Mouse (Mus musculus) myocyte (in vitro differentiated cells): ENCODE results near the gene Lypd6b. TPM values are rescaled to one million over a fixed set of nuclear protein-coding genes. Genes with fewer than 3 reads are reported as not detected.

Experiments used
- H3K27me3 ChIP-seq: one replicate; pipeline ENCODE4 v1.6.1; 2011; ENCODE audit not compliant: control insufficient read depth, insufficient read depth, insufficient read length
- H3K36me3 ChIP-seq: one replicate; pipeline ENCODE4 v1.6.1; 2011; ENCODE audit not compliant: control insufficient read depth, insufficient read depth
- H3K4me2 ChIP-seq: one replicate; pipeline ENCODE4 v1.6.1; 2011; ENCODE audit warnings: low read depth, control low read depth
- H3K4me3 ChIP-seq: one replicate; pipeline ENCODE4 v1.5.1; 2011; ENCODE audit warnings: mild to moderate bottlenecking, control low read depth, moderate library complexity
- H3K79me2 ChIP-seq: one replicate; pipeline ENCODE4 v1.6.1; 2011; ENCODE audit not compliant: control insufficient read depth, insufficient read depth
- H3ac ChIP-seq: one replicate; pipeline ENCODE4 v1.6.1; 2011; ENCODE audit not compliant: control insufficient read depth, insufficient read length
- CEBPB ChIP-seq: IDR thresholded peaks from 2 replicates; pipeline ENCODE4 v1.6.1; 2011; ENCODE audit warnings: mild to moderate bottlenecking, moderate library complexity; ENCODE audit not compliant: poor library complexity, insufficient read depth, severe bottlenecking
- E2F4 ChIP-seq: IDR thresholded peaks from one replicate; pipeline ENCODE4 v1.6.1; 2011; ENCODE audit warnings: mild to moderate bottlenecking, control low read depth, moderate library complexity; ENCODE audit not compliant: insufficient read depth
- MAX ChIP-seq: IDR thresholded peaks from one replicate; pipeline ENCODE4 v1.6.1; 2011; ENCODE audit warnings: low read depth, mild to moderate bottlenecking, control low read depth
- MYOD1 ChIP-seq, 3 experiments: IDR thresholded peaks; one replicate each; pipeline ENCODE4 v1.6.1; 2011; ENCODE audit warnings: control low read depth in 2 of 3, low read depth in 2 of 3, mild to moderate bottlenecking in 2 of 3, moderate library complexity in 1 of 3; ENCODE audit not compliant: insufficient read length in 2 of 3, control insufficient read depth in 1 of 3
- MYOG ChIP-seq, 3 experiments: IDR thresholded peaks; one replicate each; pipeline ENCODE4 v1.6.1; 2011; ENCODE audit warnings: control low read depth in 2 of 3, low read depth in 2 of 3, mild to moderate bottlenecking in 2 of 3; ENCODE audit not compliant: insufficient read length in 2 of 3, control insufficient read depth in 1 of 3, insufficient read depth in 1 of 3
- POLR2A ChIP-seq: IDR thresholded peaks from one replicate; pipeline ENCODE4 v1.6.1; 2011; ENCODE audit warnings: low read depth, mild to moderate bottlenecking, control low read depth, moderate library complexity; ENCODE audit not compliant: insufficient read length
- POLR2AphosphoS2 ChIP-seq: IDR thresholded peaks from one replicate; pipeline ENCODE4 v1.6.1; 2011; ENCODE audit warnings: low read depth, control low read depth; ENCODE audit not compliant: insufficient read length
- REST ChIP-seq: IDR thresholded peaks from one replicate; pipeline ENCODE4 v1.6.1; 2011; ENCODE audit warnings: mild to moderate bottlenecking, control low read depth, moderate library complexity; ENCODE audit not compliant: insufficient read depth, insufficient read length
- SRF ChIP-seq: IDR thresholded peaks from one replicate; pipeline ENCODE4 v1.6.1; 2011; ENCODE audit warnings: low read depth; ENCODE audit not compliant: control insufficient read depth, insufficient read length
- TCF12 ChIP-seq: IDR thresholded peaks from one replicate; pipeline ENCODE4 v1.6.1; 2011; ENCODE audit warnings: mild to moderate bottlenecking, control low read depth; ENCODE audit not compliant: poor library complexity, insufficient read depth, severe bottlenecking
- TCF3 ChIP-seq: IDR thresholded peaks from one replicate; pipeline ENCODE4 v1.6.1; 2011; ENCODE audit warnings: low read depth, control low read depth; ENCODE audit not compliant: insufficient read length
- USF1 ChIP-seq: IDR thresholded peaks from one replicate; pipeline ENCODE4 v1.6.1; 2011; ENCODE audit warnings: low read depth, mild to moderate bottlenecking, control low read depth, moderate library complexity
- polyA plus RNA-seq: library from polyadenylated mRNA; unstranded; fragments of >200 nt; fragmentation: generic; extraction: Trizol; gene quantifications from one replicate; pipeline ENCODE4 v1.2.1, GENCODE M21; 2012; ENCODE audit warnings: missing spikeins

The Lypd6b gene
- polyA plus RNA-seq, 1 experiment = 0.35 TPM

DNA sequence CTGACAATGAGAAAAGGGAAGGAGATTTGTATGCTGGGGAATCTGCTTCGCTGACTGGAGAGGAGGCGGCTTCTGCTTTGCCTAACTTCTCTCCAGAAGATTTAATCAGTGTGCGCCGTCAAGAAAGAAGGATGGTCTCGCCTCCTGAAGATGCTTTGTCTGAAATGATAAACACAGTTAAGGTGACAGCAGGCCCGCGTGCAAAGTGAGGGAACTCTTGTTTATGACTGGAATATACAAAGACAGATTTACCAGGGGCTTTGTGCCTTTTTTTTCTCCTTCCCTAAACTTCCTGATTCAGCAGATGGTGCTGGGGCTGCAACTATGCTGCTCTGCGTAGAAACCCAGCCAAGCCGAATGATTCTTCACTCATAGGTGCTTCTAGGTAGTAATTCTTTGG lies 131.2 kb downstream of the Lypd6b start:
- Histone ChIP-seq H3K79me2 (no peaks in the 10 kb centered on the region), H3ac (no peak overlapping the region), H3K4me3 (no peak overlapping the region), H3K36me3 (no peaks in the 10 kb centered on the region), H3K27me3 (no peaks in the 10 kb centered on the region), H3K4me2 (no peak overlapping the region)
- TF ChIP-seq MYOD1 (IDR thresholded peaks at IDR 0.05; ENCODE audit: control insufficient read depth in 1 of 3, insufficient read length in 2 of 3, low read depth in 2 of 3) (no peak), USF1 (no peak), POLR2AphosphoS2 (no peak), MAX (no peak), TCF3 (no peak), E2F4 (no peak), SRF (no peak), CEBPB (no peak), REST (no peak), TCF12 (no peak), POLR2A (no peak), MYOG (IDR thresholded peaks at IDR 0.05; ENCODE audit: control insufficient read depth in 1 of 3, insufficient read depth in 1 of 3, insufficient read length in 2 of 3, low read depth in 2 of 3) (no peak)

DNA sequence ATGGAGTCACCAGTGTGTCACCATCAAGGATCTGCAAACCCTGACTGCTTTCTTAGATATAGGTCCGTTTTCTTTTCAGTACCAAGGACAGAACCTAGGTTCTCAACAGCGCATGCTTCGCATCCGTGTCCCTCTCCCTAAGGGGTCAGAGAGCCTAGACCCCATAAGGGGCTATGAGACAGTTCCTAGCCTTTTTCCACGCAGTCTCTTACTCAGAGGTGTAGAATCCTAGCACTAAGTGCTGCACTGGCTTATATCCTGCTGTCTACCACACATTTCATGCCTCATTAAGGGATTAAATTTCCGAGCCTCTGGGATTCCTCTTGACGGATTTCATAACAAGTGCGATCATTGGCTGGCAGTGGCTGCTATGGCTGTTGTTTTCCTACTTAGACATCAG lies 134.5 kb downstream of the Lypd6b start:
- Histone ChIP-seq H3K4me3 (no peak overlapping the region), H3K36me3 (no peaks in the 10 kb centered on the region), H3K27me3 (no peaks in the 10 kb centered on the region), H3ac (no peak overlapping the region), H3K4me2 (no peak overlapping the region), H3K79me2 (no peaks in the 10 kb centered on the region)
- TF ChIP-seq POLR2AphosphoS2 (no peak), E2F4 (no peak), TCF3 (no peak), REST (peak; percentile 60)

DNA sequence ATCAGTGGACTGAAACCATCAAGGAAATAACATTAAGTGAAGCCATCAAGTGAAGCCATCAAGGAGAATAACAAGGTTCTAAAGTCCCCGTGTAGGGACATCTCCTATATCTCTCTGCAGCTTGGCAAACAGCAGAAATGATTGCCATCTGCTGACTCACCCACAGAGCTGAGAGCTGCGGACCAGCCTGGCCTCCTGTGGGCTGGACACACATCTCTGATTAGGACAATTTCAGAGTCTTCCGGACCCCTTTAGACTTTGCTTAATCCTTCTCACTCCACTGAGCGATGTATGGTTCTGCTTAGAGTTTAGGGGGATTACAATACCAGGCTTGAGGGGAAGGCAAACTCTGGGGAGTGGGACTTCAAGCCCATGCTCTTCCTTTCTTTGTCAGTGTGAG lies 135.3 kb downstream of the Lypd6b start:
- Histone ChIP-seq H3K4me2 (no peak overlapping the region), H3K4me3 (no peak overlapping the region), H3K79me2 (no peaks in the 10 kb centered on the region), H3ac (no peak overlapping the region), H3K27me3 (no peaks in the 10 kb centered on the region), H3K36me3 (no peaks in the 10 kb centered on the region)
- TF ChIP-seq E2F4 (no peak), MAX (no peak), POLR2A (no peak)

DNA sequence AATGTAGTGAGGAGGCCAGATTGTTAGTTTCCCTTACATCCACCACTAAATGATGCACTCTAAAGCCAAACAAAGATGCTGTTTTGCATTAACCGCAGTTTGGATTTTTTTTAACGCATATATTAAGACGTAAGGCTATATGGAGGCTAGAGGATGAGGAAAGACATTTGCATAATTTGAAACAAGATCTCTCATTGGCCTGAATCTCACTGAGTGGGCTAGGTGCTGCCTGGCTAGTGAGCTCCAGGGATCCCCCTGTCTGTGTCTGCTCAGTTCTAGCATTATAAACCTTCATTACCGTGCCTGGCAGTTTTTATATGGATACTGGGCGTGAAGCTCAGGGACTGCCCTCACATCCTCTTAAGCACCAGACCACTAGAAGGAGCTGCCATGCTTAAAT lies 138.7 kb downstream of the Lypd6b start:
- H3ac ChIP-seq = no peak overlapping the region
- no peak overlapping the region for H3K4me3 ChIP-seq
- H3K79me2 ChIP-seq = no peaks in the 10 kb centered on the region
- H3K4me2 ChIP-seq = no peak overlapping the region
- TF ChIP-seq POLR2A = no peak
- no peak for TF ChIP-seq TCF12
- TF ChIP-seq E2F4 = no peak
- no peak for TF ChIP-seq MYOG (IDR thresholded peaks at IDR 0.05; ENCODE audit: control insufficient read depth in 1 of 3, insufficient read depth in 1 of 3, insufficient read length in 2 of 3, low read depth in 2 of 3)
- TF ChIP-seq USF1 = no peak
- no peak for TF ChIP-seq SRF
- TF ChIP-seq POLR2AphosphoS2 = no peak
- TF ChIP-seq REST = no peak
- no peak for TF ChIP-seq MYOD1 (IDR thresholded peaks at IDR 0.05; ENCODE audit: control insufficient read depth in 1 of 3, insufficient read length in 2 of 3, low read depth in 2 of 3)
- TF ChIP-seq MAX = no peak
- TF ChIP-seq TCF3 = no peak
- no peak for TF ChIP-seq CEBPB
- no peaks in the 10 kb centered on the region for H3K36me3 ChIP-seq
- H3K27me3 ChIP-seq = no peaks in the 10 kb centered on the region

DNA sequence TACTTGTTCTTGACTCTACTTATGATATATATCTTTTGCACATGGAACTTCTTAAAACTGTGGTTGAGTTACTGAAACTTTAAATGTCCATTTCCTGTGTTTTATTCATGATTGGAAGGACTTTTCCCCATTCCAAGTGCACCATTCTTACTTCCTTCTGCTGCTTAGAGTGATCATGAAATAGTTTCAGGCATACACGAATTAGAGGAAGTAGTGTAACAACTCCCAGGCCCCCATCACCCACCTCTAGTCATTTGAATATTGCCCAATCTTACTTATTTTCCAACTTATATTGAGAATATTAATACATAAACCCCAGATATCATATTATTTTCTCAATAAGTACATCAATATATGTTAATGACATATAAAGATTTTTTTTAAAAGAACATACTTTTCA lies 139.9 kb downstream of the Lypd6b start:
- H3K4me3 ChIP-seq = no peak overlapping the region
- H3K4me2 ChIP-seq = no peak overlapping the region
- no peaks in the 10 kb centered on the region for H3K27me3 ChIP-seq
- no peaks in the 10 kb centered on the region for H3K79me2 ChIP-seq
- TF ChIP-seq TCF3 = no peak
- no peaks in the 10 kb centered on the region for H3K36me3 ChIP-seq
- H3ac ChIP-seq = no peak overlapping the region

DNA sequence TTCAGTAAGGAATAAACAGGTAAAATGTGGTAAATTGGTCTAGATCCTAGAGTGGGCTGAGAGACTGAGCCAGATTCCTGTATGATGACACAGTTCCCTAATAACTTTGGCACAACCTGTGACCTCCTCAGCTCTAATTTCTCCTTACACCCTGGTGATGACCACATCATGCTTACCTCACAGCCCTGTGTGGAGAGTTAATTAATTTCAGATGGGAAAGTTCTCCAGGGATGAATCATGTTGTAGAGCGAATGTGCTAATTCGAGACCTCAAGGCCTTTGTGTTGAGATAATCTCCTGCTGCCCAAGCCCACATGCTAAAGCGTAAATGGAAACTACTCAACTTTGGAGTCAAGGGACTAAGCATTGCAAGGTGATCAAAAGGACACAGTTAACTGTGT lies 142.4 kb downstream of the Lypd6b start:
- Histone ChIP-seq H3K27me3 (no peaks in the 10 kb centered on the region), H3K36me3 (no peaks in the 10 kb centered on the region), H3K4me3 (no peak overlapping the region)

More for the DNA sequence above, 142.4 kb downstream of the Lypd6b start:
- TF ChIP-seq MYOG (IDR thresholded peaks at IDR 0.05; ENCODE audit: control insufficient read depth in 1 of 3, insufficient read depth in 1 of 3, insufficient read length in 2 of 3, low read depth in 2 of 3) (no peak), E2F4 (no peak), MYOD1 (IDR thresholded peaks at IDR 0.05; ENCODE audit: control insufficient read depth in 1 of 3, insufficient read length in 2 of 3, low read depth in 2 of 3) (no peak), TCF3 (no peak), TCF12 (no peak), REST (no peak), USF1 (no peak), MAX (no peak), POLR2A (no peak), CEBPB (no peak), SRF (no peak), POLR2AphosphoS2 (no peak)
- no peak overlapping the region for H3ac ChIP-seq
- H3K79me2 ChIP-seq = no peaks in the 10 kb centered on the region
- H3K4me2 ChIP-seq = no peak overlapping the region
